Mouse (Mus musculus) thymus, adult 2 months (tissue): ENCODE data around the gene Itga2b.

ENCODE experiments used
- CTCF ChIP-seq: fragments of 200-500 bp; IDR thresholded peaks from 2 replicates; pipeline ENCODE4 v1.5.1; 2012; ENCODE audit warnings: mild to moderate bottlenecking, control low read depth, low read length, moderate library complexity, borderline replicate concordance; ENCODE audit not compliant: control insufficient read depth, poor library complexity, insufficient read depth; ENCODE audit errors: extremely low read depth
- POLR2A ChIP-seq: fragments of 200-500 bp; IDR thresholded peaks from 2 replicates; pipeline ENCODE4 v1.6.1; 2012; ENCODE audit warnings: mild to moderate bottlenecking, low read length, control low read depth, moderate library complexity; ENCODE audit not compliant: control insufficient read depth, poor library complexity, insufficient read depth; ENCODE audit errors: extremely low read depth

DNA sequence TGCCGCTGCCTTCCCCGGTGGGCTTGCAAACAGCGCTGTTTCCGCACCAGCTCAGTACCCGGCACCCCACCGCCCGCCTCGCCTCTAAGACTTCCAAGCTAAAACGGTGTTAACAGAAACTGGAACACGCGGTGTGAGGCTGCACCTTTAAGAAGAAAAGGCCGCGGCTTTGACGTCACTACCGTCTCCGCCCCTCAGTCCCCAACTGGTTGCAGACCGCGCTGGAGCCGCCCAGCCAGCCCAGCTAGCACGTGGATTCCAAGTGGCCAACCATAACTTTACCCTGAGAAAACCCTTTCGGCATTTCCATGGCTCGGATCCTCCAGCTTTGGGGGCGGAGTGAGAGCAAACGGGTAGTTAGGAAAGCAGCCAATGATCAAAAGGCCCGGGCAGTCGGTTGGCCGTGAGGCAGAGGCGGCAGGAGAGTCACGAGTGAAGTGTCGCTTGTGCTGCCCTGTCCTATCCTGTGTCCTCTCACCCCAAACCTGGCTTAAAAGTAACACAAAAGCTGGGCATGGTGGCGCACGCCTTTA lies 61.5 kb downstream of the Itga2b start:
- TF ChIP-seq CTCF (no peak), POLR2A (peak; percentile 65; the same call in 1 of the 2 replicates)
